Mouse (Mus musculus) adrenal gland, postnatal 4 days (tissue): ENCODE data around the gene Szt2. TPM values are rescaled to one million over a fixed set of nuclear protein-coding genes. Genes with fewer than 3 reads are reported as not detected.

Experiments used
- DNase-seq, 2 experiments: peaks; one replicate each; pipeline ENCODE4 v3.0.0; 2021 to 2022; ENCODE audit warnings: low spot score in 2 of 2, mixed read lengths in 2 of 2
- total RNA-seq, 2 experiments: library from RNA; stranded (reverse); gene quantifications; 2 replicates each; pipeline ENCODE4 v1.2.3; 2021

The Szt2 gene
- total RNA-seq, 2 experiments from 2014 or later: 38.6 to 39.3 TPM

- DNase-seq: no peak
Measured at GRCm38 (mm10) chr4:118359211-118359895, 49.7 kb downstream of the Szt2 start.

- DNase-seq: no peak
Measured at GRCm38 (mm10) chr4:118358159-118358895, 50.7 kb downstream of the Szt2 start.

GRCm38 (mm10) chr4:118357504-118357903 is 51.6 kb downstream of the Szt2 start:
- no peak for DNase-seq

GRCm38 (mm10) chr4:118356738-118357137 is 52.3 kb downstream of the Szt2 start:
- no peak for DNase-seq

- no peak for DNase-seq
Measured at GRCm38 (mm10) chr4:118354289-118354688, 54.8 kb downstream of the Szt2 start.

GRCm38 (mm10) chr4:118353689-118354088 is 55.4 kb downstream of the Szt2 start:
- no peak for DNase-seq

GRCm38 (mm10) chr4:118351828-118352227 is 57.2 kb downstream of the Szt2 start:
- no peak for DNase-seq

GRCm38 (mm10) chr4:118350864-118351263 is 58.2 kb downstream of the Szt2 start:
- no peak for DNase-seq

GRCm38 (mm10) chr4:118347529-118348309 is 61.4 kb downstream of the Szt2 start:
- no peak for DNase-seq

- no peak for DNase-seq
Measured at GRCm38 (mm10) chr4:118341447-118341846, 67.6 kb downstream of the Szt2 start.

GRCm38 (mm10) chr4:118336658-118337057 is 72.4 kb downstream of the Szt2 start:
- peak; percentile 12 to 40 for DNase-seq

GRCm38 (mm10) chr4:118335991-118336390 is 73.1 kb downstream of the Szt2 start:
- DNase-seq: no peak

- DNase-seq: no peak
Measured at GRCm38 (mm10) chr4:118331777-118332176, 77.3 kb downstream of the Szt2 start.

GRCm38 (mm10) chr4:118326476-118326875 is 82.6 kb downstream of the Szt2 start:
- DNase-seq: no peak

- no peak for DNase-seq
Measured at GRCm38 (mm10) chr4:118320636-118321035, 88.4 kb downstream of the Szt2 start.

GRCm38 (mm10) chr4:118319706-118320344 is 89.2 kb downstream of the Szt2 start:
- DNase-seq: no peak

GRCm38 (mm10) chr4:118316662-118317061 is 92.4 kb downstream of the Szt2 start:
- DNase-seq: no peak

- no peak for DNase-seq
Measured at GRCm38 (mm10) chr4:118315286-118315685, 93.8 kb downstream of the Szt2 start.
